Mouse (Mus musculus) left cerebral cortex, postnatal 14 days (tissue): Measurements from ENCODE around the gene Megf8. TPM values are rescaled to one million over a fixed set of nuclear protein-coding genes. Genes with fewer than 3 reads are reported as not detected.

Source experiments
- DNase-seq, 2 experiments: peaks; one replicate each; pipeline ENCODE4 v3.0.0; 2021 to 2022; ENCODE audit warnings: low spot score in 2 of 2, mixed read lengths in 1 of 2
- intact Hi-C: fragments of 180-260 bp; cut with DNase I; formaldehyde crosslinking; loops from one replicate; pipeline ENCODE4 v1.15.1; 2025
- total RNA-seq, 2 experiments: library from RNA; stranded (reverse); gene quantifications; 2 replicates each; pipeline ENCODE4 v1.2.3; 2021

Megf8 gene
- total RNA-seq, 2 experiments from 2014 or later: 97.4 to 97.8 TPM

DNA sequence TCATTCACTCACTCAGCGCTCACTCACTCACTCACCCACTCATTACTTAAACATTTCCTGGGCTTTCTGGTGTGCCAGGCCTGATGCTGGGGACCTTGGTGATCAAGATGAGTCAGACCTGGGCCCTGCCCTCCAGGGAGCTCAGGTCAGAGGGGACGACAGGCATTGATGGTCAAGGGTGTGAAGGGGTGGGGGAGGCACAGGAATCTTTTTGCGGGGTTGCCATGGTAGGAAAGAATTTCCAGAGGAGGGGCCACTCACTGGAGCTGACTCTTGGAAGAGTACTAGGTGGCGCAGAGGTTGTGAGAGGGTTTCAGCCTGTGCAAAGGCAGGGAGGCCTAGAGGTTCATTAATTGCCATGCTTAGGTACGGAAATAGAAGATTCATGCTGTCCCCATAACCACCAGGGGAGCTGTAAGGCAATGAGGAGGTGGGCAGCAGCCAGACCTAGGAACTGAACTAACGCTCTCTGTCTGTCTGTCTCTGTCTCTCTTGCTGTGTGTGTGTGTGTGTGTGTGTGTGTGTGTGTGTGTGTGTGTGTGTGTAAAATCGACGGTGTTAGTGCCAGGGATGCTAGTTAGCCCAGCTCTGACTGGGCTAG lies 60.2 kb downstream of the Megf8 start:
- intact Hi-C loops: loop anchor here (5.0 kb wide), 1 partner anchor 55 kb away; no protein-coding TSS in a partner anchor
- no peak for DNase-seq

DNA sequence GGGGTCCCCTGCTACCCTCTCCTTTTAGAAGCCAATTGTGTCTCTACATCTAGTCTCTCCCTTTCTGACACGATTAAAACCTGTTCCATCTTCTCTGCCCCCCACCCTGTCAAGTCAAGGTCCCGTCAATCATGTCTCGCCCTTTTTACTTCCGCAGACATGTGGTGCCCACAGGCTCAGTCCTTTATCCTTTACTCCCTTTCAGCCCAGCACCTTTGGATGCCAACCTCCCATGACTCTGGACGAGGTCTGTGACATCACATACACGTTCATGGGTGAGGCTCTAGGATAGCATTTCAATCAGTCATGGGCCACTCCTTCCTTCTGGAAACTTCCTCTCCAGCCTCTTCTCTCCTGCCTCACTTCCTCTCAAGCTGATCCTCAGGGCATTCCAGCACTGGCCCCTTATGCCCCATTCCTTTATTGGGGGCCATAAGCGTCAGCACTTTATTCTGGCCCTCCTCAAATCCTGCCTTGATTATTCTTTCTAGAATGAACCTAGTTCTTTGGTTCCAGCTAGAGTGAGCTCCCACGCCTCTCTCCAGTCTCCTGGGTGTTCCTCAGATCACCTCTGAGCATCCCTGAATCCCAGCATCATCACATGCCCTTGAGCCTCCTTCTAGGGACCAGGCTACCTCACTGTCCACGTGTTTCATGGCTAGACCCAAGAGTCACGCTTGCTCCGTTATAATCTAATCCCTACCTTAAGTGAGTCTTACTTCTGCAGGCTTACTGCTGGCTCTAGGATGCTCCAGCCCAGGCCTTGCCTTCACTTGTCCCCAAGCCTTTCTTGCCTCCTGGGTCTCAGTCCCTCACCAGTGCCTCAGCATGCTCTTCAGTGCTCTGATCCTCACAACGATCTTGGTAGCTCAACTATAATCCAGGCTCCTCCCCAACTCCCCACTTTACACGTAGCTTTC lies 61.5 kb downstream of the Megf8 start:
- intact Hi-C loops: loop anchor here (5.0 kb wide), 1 partner anchor 56 kb away; no protein-coding TSS in a partner anchor
- no peak for DNase-seq

DNA sequence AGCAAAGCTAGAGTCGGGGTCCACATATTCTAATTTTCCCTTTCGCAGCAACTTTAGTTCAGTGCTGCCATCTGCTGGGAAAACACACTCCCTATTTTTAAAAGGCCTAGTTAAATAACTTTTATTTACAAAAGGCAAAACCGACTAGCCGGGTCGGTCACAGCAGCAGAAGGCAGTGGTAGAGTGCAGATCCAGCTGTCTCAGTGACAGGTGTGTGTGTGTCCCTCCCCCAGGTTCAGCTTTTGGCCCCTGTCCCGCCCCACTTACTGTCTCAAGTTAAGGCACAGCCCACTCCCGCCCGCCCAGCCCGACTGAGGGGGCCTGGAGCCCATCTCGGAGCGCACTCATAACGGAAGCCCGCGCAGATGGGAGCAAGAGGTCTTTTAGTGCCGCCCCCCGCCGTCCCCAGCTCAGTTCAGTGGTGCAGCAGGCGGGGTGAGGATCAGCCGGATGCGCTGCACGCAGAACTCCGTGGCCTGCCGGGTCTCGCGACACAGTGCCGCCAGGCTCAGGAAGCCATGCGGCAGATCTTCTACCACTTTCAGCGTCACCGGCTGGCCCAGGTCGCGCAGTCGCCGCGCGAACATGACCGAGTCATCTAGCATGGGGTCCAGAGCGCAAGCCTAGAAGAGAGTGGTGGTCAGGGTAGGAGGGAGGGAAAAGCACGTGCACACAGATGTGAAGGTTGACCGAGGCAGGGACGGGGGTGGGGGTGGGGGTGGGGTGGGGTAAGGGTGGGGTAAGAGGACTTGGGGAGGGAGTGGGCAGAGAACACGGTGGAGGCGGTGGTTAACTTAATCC lies 62.8 kb downstream of the Megf8 start:
- intact Hi-C loops: loop anchor here (5.0 kb wide), 1 partner anchor 57 kb away; no protein-coding TSS in a partner anchor
- peak; percentile 54 to 60 for DNase-seq

DNA sequence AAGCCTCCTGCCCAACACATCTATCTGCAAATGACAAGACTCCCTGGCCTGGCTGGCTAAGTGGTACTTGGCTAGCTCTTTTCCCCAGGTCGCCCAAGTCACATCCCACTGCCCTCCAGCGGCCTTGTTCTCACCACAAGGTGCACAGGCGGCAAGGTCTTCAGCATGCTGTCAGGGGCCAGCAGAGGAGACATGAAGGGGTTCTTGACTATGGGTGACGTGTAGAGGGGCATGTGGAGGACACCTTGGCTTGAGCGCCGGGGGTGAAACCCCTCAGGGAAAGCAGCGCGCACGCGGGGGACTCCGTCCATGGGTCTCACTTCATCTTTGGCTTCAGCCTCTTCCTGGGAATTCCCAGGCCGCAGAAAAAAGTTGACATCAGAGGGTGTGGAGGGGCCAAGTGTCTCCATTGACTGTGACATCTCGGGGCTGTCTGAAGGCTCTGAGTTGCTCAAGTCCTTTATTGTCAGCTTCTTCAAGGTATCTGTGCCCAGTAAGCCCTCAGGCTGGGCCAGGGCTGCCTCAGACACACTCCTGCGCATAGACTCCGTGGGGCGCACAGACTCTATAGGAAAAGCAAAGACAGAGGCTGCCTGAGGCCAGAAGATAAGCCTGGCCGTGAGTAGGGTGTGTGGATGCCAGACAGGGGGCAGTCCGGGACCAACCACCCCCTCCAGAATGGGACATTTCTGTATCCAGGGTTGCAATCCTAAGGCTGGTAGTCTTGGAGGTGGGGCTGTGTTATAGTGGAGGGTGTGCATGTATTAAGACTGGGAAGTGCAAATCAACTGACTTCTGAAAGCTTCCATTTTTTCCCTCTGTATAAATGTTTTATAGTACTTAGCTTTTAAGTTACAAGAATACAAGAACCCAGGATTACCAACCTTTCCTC lies 63.7 kb downstream of the Megf8 start:
- DNase-seq: no peak
- intact Hi-C loops: no loop called here

DNA sequence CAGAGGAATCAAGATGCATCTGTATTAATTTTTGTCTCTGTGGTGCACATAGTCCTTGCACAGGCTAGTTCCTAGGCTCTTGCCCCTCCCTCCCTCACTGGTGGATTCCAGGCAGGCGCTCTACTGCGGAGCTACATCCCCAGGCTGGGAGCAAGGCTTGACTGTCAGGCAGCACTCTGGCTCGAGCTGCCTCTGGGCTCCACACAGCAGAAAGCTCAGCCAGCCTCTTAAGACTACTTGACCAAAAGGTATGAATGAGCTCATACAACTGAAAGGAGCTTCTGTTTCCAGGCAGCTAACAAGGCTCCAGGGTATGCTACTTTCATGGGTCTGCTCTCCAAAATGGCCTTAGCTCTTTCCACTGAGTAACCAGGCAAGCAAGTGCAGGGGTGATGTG lies 64.3 kb downstream of the Megf8 start:
- intact Hi-C loops: no loop called here
- no peak for DNase-seq

DNA sequence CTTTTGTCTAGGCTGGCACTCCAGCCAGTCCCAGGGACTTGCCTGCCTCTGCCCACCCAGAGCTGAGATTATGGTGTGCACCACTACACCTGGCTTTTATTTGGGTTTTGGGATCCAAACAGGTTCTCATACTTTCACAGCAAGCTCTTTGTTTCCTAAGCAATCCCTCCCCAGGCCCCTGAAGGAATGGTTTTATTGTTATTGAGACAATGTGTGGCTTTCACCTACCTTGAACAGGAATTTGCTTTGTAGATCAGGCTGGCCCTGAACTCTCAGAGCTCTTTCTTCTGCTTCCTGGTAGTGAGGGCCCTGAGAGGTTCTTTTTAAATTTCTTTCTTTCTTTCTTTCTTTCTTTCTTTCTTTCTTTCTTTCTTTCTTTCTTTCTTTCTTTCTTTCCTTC lies 65.6 kb downstream of the Megf8 start:
- DNase-seq: no peak
- intact Hi-C loops: no loop called here

DNA sequence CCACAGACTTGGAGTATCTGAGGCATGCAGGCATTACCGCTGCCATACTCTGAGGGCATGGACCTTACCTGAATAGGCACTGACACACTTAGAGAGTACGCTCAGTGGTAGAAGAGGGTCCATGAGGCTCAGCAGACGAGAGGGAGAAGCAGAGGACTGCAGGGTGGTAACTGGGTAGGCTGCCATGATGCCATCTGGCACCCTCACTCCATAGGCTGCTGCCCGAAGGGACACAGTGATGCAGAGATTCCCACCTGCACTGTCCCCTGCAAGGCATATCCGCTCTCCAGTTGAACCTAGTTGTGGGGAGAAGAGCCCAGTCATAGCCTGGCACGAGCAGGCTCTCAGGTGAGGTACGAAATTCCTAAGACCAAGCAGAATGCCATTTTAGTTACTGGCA lies 66.4 kb downstream of the Megf8 start:
- DNase-seq: no peak
- intact Hi-C loops: no loop called here

DNA sequence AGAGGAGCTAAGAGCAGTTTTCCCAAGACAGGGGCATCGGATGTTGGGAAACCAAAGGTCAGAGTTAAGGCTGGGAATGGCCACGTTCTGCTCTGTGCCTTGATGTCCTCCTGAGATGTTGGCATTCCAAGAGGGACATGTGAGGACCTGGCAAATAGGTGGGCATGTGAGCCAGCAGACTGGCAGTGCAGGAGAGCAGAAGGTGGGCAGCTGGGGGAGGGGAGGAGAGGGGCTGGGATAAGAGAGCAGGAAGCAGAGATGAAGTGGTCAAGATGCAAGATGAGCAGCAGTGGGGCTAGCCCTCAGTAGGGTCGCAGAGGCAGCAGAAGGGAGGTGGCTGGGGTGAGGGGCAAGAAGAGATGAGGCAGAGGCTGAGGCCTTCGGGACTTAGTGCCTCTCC lies 66.9 kb downstream of the Megf8 start:
- intact Hi-C loops: no loop called here

DNA sequence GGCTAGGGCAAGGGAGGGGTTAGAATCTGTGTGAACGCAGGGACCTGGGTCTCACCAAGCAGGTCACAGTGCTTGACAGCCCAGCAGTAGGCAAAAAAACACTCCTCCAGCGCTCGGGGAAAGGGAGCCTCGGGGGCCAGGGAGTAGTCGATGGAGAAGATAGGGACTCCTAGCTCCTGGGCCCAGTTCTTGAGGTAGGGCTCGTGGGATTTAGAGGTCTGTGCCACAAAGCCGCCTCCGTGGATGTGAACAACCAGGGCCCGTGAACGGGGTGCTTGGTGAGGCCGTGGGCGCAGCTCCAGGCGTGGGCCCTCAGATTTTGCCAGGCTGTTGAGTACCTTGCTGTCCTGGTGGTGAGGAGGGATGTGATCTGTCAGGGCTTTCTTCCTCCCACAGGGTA lies 67.4 kb downstream of the Megf8 start:
- DNase-seq: no peak
- intact Hi-C loops: no loop called here

More for the DNA sequence above, 66.9 kb downstream of the Megf8 start:
- no peak for DNase-seq

DNA sequence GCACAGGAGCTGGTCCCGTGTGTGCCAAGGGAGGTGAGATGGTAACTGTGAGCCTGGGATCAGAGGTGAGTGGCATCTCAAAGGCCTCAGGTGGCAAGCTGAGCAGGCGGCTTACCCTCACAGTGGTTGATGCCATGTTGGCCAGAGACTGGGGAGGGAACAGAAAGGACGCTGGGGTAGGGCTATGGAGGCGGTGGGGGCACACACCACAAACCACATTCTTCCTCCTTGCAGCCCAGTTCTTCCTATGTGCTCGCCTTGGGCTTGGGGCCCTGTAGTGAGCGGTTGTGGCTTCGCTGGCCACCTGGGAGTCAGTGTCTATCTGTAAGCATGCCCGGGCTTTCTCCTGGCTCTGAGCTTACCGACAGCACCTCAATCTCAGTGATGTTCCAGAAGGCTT lies 67.9 kb downstream of the Megf8 start:
- DNase-seq: no peak
- intact Hi-C loops: no loop called here

DNA sequence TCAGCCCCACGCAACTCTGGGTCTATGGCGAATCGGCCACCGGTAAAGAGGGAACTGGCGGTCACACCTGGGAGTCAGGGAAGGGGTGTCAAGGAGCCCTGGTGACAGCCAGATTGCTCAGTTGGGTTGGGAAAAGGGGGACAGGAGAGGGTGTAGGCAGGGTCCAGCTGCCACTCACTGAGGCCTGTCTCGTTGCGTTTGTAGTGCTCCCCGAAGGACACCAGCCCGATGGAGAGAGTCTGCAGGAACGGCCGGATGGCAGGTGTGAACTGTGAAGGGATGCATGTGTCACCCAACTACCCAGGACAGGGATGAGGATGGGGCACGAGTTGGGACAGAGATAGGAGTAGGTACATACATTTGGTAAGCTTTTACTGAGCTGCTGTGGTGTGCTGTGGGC lies 68.3 kb downstream of the Megf8 start:
- no peak for DNase-seq
- intact Hi-C loops: no loop called here

DNA sequence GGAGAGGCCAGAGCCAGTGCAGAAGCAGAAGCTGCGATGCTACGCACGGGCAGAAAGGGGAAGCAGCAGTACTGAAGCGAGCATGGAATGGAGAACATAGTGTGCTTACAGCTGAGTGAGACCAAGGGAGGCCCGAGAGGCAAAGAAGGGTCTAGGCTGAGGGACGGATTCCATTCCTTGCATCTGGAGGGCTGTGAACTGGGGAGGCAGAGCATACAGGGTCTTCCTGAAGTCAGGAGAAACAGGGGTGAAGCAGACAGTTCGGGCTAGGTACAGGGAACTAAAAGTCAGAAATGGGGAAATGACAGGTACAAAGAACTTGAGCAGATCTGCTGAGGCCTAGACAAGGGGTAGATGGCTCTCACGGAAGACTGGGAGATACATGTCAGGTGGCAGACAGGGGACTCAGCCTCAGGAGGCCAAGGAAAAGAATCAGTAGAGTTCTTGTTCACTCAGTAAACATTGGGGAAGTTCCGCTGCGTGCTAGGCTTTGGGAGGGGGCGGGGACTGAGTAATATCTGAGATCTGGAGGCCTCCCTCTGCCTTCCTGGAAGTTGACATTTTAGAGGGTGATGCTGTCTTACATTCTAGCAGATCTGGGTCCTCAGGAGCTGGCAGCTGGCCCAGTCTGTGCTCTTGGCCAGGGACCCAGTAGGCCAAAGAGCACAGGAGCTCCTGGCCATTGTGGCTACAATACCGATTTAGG lies 69.0 kb downstream of the Megf8 start:
- DNase-seq: peak; percentile 48 to 65
- intact Hi-C loops: no loop called here

DNA sequence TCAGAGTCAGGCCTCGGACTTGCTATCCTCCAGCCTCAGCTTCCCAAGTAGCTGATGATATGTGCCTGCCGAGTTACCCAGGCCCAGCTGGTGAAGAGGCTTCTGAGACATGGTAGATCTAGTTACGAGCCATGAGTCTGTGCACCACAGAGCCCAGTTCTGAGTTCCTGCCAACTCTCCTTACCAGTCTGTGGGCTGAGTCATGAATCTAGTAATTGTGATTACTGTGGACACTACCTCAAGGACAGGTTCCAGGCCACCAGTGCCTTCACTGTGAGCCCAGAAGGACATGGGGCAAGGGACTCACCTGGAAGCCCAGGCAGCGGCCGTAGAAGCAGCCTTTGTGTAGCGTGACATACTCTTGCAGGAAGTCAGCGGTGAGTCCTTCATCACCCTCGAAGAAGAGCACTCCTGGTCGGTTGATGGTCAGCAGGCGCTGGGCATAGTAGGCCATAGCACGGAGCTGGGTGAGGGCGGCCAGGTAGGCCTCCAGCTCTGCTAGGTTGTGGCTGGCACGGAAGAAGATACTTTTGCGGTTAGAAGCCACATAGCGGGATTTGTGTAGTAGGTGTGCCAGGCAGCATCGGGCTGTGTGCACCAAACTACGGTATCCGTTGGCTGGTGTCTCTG lies 71.0 kb downstream of the Megf8 start:
- no peak for DNase-seq
- intact Hi-C loops: no loop called here

DNA sequence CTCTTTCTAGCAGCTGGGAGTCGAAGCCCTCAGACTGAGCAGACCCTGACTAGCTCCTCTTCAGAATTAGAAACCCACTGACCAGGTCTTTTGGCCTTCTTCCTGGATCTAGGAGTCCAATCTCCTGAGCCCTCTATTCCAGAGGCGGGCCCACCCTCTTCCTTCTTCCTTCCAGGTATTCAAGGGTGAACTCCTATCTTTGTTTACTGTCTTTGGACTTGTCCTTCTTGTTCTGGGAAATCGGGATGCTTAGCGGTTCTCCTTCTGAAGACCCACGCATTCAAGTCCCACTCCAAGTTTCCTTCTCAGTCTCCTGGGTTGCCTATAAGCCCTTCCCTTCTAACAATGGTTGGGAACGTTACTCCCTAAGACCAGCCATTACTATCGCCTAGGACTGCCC lies 72.0 kb downstream of the Megf8 start:
- intact Hi-C loops: no loop called here
- DNase-seq: no peak

DNA sequence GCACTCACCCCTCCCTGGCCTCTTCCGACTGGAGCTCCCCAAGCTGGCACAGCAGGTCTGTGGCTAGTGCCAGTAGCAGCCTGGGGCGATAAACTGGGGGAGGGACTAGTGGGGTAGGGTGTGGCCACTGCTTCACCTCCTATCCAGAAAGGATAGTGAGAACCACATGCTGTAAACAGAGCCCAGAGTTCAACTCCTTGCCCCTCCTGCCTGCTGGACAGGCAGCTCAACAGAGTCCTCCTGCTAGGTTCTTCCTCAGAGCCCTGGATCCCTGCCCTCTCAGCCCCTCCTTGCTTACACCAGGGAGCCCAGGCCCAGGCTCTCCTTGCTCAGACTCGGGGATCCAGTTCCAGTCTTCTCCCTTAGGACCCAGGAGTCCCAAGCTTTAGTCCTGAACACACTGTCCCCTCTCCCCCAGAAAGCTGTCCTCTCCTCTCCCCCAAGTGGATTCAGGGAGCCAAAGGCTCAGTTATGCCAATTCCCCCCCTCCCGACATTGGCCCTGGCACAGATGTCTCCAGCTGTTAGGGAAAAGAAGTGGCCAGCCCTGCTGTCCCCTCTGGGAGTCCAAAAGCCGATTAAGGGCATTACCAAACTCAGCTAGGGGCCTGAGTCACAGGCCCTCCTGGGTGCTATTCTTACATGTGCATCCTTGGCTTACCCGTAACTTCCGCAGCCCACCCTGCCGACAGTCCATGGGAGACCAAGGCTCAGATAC lies 73.2 kb downstream of the Megf8 start:
- no peak for DNase-seq
- intact Hi-C loops: no loop called here

DNA sequence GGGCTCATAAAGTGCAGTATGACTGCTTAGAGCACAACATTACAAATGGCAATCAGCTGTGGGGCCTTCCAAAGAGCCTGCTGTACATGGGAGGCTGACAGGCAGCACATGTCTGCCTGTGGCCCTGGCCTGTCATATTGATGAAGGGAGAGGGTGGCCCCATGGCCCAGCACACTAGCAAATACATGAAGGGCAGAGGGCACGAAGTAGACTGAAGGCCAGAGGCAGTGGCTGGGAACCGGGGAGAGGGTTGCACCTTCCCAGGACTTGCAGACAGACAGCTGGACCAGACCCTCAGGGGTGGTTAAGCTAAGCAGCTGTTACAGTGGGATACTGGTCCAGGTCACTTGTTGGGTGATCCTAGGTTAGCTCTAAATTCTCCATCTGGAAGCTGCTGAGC lies 74.0 kb downstream of the Megf8 start:
- no peak for DNase-seq
- intact Hi-C loops: no loop called here

DNA sequence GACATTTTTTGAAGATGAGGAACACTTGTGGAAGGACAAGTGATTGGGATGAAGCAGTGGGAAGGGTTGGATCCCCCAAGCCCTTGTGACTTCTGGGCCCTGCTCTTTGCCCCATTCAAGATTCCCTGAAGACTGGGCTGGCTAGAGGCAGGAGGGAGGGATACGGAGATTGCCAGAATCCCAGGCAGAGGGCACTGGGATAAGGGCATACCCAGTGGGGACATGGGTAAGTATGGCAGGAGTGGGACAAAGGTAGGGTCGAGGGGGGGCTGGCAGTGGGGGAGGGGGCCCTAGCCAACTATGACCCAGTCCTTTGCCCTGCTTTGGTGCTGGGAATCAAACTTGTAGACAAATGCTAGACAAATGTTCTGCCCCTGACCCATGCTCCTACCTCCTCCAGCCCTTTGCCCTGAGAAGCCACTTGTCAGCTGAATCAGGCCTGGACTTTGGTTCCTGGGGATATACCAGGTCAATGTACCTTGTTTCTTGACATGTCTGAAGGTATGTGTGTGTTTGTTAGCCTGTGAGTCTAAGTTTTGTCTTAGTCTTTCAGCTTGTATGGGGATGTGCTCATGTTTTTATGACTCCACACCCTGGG lies 75.0 kb downstream of the Megf8 start:
- DNase-seq: no peak
- intact Hi-C loops: no loop called here
